Mouse (Mus musculus) R1 (cell line): ENCODE results near the gene F11.

ENCODE experiments used
- DNase-seq: peaks from one replicate; pipeline ENCODE4 v3.0.0-alpha.2; 2018; ENCODE audit warnings: low read depth, low spot score

The F11 gene

GRCm38 (mm10) chr8:45246307-45246706, 15.5 kb downstream of the F11 start:
- peak; percentile 54 for DNase-seq

GRCm38 (mm10) chr8:45239363-45239762, 22.5 kb downstream of the F11 start:
- no peak for DNase-seq

DNA sequence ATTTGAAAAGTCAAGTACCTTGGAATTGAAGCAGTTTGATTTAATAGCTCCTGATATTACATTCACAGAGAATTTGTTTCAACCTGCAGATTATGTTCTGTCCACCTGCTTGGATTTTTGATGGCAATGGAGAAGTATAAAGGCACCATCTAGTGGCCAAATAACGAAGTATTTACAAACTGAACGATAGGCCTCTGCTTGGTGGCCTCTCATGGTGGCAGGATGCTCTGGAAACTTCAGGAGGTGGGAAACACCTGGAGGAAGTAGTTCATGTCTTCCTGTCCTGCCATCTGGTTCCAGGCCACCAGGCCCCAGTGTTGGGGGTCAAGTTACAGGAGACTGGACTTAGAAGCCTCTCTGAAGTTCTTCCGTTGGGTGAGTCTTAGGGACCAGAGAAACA, 23.5 kb downstream of the F11 start:
- DNase-seq: peak; percentile 52

GRCm38 (mm10) chr8:45236164-45236912, 25.5 kb downstream of the F11 start:
- peak; percentile 86 for DNase-seq

GRCm38 (mm10) chr8:45235228-45235627, 26.6 kb downstream of the F11 start:
- peak; percentile 82 for DNase-seq

GRCm38 (mm10) chr8:45233256-45233655, 28.6 kb downstream of the F11 start:
- peak; percentile 93 for DNase-seq

GRCm38 (mm10) chr8:45202476-45202875, 59.4 kb downstream of the F11 start:
- DNase-seq: no peak

- DNase-seq: no peak
These were observed 60.2 kb downstream of the F11 start for GRCm38 (mm10) chr8:45201605-45202004.

DNA sequence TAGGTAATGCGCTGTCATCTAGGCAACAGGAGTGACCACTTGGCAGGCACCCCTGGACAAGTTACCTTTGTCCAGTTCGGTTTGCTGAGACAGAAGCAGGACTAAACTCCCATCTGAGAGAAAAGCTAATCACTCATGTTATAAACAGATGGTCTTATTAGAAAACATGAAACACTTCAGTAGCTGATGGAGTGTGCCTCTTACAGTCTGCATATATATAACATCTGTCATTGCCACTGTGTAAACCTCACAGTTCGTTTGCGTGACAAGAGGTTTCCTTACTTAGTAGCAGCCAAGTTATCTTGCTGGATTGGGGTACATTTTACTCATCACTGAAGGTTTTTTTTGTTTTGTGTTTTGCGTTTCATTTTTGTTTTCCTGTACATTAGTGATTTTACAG, 64.5 kb downstream of the F11 start:
- no peak for DNase-seq

- DNase-seq: no peak
These were observed 65.8 kb downstream of the F11 start for GRCm38 (mm10) chr8:45195954-45196526.
